Mouse (Mus musculus): ENCODE measurements around the gene Mtus2.
A peak's percentile ranks its signal among the peaks of the same experiment; 100 is the strongest.

The Mtus2 gene

GRCm38 (mm10) chr5:148180590-148181307, 223.6 kb downstream of the Mtus2 start:
- no peak for DNase-seq (ENCODE audit: extremely low read depth, low read depth)

- DNase-seq (ENCODE audit: extremely low read depth, low read depth), result no peak
Measured at GRCm38 (mm10) chr5:148181308-148181630, 224.1 kb downstream of the Mtus2 start.

GRCm38 (mm10) chr5:148181901-148182300, 224.8 kb downstream of the Mtus2 start:
- no peak for DNase-seq (ENCODE audit: extremely low read depth, low read depth)

- DNase-seq (ENCODE audit: extremely low read depth, low read depth), result no peak
Measured at GRCm38 (mm10) chr5:148185898-148186297, 228.8 kb downstream of the Mtus2 start.

- no peak for DNase-seq (ENCODE audit: extremely low read depth, low read depth)
Measured at GRCm38 (mm10) chr5:148191416-148191815, 234.3 kb downstream of the Mtus2 start.

GRCm38 (mm10) chr5:148211831-148212230, 254.7 kb downstream of the Mtus2 start:
- no peak for DNase-seq (ENCODE audit: extremely low read depth, low read depth)

- no peak for DNase-seq (ENCODE audit: extremely low read depth, low read depth)
Measured at GRCm38 (mm10) chr5:148216786-148217185, 259.7 kb downstream of the Mtus2 start.

- no peak for DNase-seq (ENCODE audit: extremely low read depth, low read depth)
Measured at GRCm38 (mm10) chr5:148222898-148223297, 265.8 kb downstream of the Mtus2 start.

- DNase-seq (ENCODE audit: extremely low read depth, low read depth), result no peak
Measured at GRCm38 (mm10) chr5:148224004-148224403, 266.9 kb downstream of the Mtus2 start.

GRCm38 (mm10) chr5:148233714-148234113, 276.6 kb downstream of the Mtus2 start:
- DNase-seq (ENCODE audit: extremely low read depth, low read depth), result no peak

GRCm38 (mm10) chr5:148236616-148237015, 279.5 kb downstream of the Mtus2 start:
- DNase-seq (ENCODE audit: extremely low read depth, low read depth), result no peak

GRCm38 (mm10) chr5:148239067-148239466, 281.9 kb downstream of the Mtus2 start:
- DNase-seq (ENCODE audit: extremely low read depth, low read depth), result peak; percentile 3

GRCm38 (mm10) chr5:148239757-148240156, 282.6 kb downstream of the Mtus2 start:
- no peak for DNase-seq (ENCODE audit: extremely low read depth, low read depth)

GRCm38 (mm10) chr5:148241932-148242331, 284.8 kb downstream of the Mtus2 start:
- DNase-seq (ENCODE audit: extremely low read depth, low read depth), result peak; percentile 46

GRCm38 (mm10) chr5:148244471-148244870, 287.4 kb downstream of the Mtus2 start:
- no peak for DNase-seq (ENCODE audit: extremely low read depth, low read depth)

- DNase-seq (ENCODE audit: extremely low read depth, low read depth), result no peak
Measured at GRCm38 (mm10) chr5:148245386-148245785, 288.3 kb downstream of the Mtus2 start.

GRCm38 (mm10) chr5:148248236-148248635, 291.1 kb downstream of the Mtus2 start:
- DNase-seq (ENCODE audit: extremely low read depth, low read depth), result no peak

- no peak for DNase-seq (ENCODE audit: extremely low read depth, low read depth)
Measured at GRCm38 (mm10) chr5:148251847-148252246, 294.7 kb downstream of the Mtus2 start.

GRCm38 (mm10) chr5:148262016-148262415, 304.9 kb downstream of the Mtus2 start:
- DNase-seq (ENCODE audit: extremely low read depth, low read depth), result no peak

- DNase-seq (ENCODE audit: extremely low read depth, low read depth), result no peak
Measured at GRCm38 (mm10) chr5:148264819-148265707, 307.9 kb downstream of the Mtus2 start.

- no peak for DNase-seq (ENCODE audit: extremely low read depth, low read depth)
Measured at GRCm38 (mm10) chr5:148266841-148267240, 309.7 kb downstream of the Mtus2 start.

GRCm38 (mm10) chr5:148267446-148267845, 310.3 kb downstream of the Mtus2 start:
- DNase-seq (ENCODE audit: extremely low read depth, low read depth), result no peak

- DNase-seq (ENCODE audit: extremely low read depth, low read depth), result no peak
Measured at GRCm38 (mm10) chr5:148272065-148272464, 314.9 kb downstream of the Mtus2 start.
